Mouse (Mus musculus): ENCODE measurements around the gene Runx3.

Runx3 gene

GRCm38 (mm10) chr4:135120342-135121100 lies at the start of gene Runx3:
TSS of gene Runx3 (plus strand) at chr4:135120652.
- no peak for DNase-seq (ENCODE audit: inconsistent age in 2 of 2, low spot score in 1 of 2)

GRCm38 (mm10) chr4:135072671-135073070 lies 47.8 kb upstream of the Runx3 start:
- no peak for DNase-seq (ENCODE audit: inconsistent age in 2 of 2, low spot score in 1 of 2)

GRCm38 (mm10) chr4:135073523-135073922 lies 46.9 kb upstream of the Runx3 start:
- no peak for DNase-seq (ENCODE audit: inconsistent age in 2 of 2, low spot score in 1 of 2)

- no peak for DNase-seq (ENCODE audit: inconsistent age in 2 of 2, low spot score in 1 of 2)
These were observed 45.8 kb upstream of the Runx3 start for GRCm38 (mm10) chr4:135074646-135075045.

- no peak for DNase-seq (ENCODE audit: inconsistent age in 2 of 2, low spot score in 1 of 2)
These were observed 45.1 kb upstream of the Runx3 start for GRCm38 (mm10) chr4:135075360-135075759.

GRCm38 (mm10) chr4:135076611-135077010 lies 43.8 kb upstream of the Runx3 start:
- DNase-seq (ENCODE audit: inconsistent age in 2 of 2, low spot score in 1 of 2) = no peak

- no peak for DNase-seq (ENCODE audit: inconsistent age in 2 of 2, low spot score in 1 of 2)
These were observed 43.3 kb upstream of the Runx3 start for GRCm38 (mm10) chr4:135077196-135077595.

GRCm38 (mm10) chr4:135079859-135080640 lies 40.4 kb upstream of the Runx3 start:
- no peak for DNase-seq (ENCODE audit: inconsistent age in 2 of 2, low spot score in 1 of 2)

GRCm38 (mm10) chr4:135080641-135080920 lies 39.9 kb upstream of the Runx3 start:
- no peak for DNase-seq (ENCODE audit: inconsistent age in 2 of 2, low spot score in 1 of 2)

- no peak for DNase-seq (ENCODE audit: inconsistent age in 2 of 2, low spot score in 1 of 2)
These were observed 37.4 kb upstream of the Runx3 start for GRCm38 (mm10) chr4:135083089-135083488.

GRCm38 (mm10) chr4:135085077-135085853 lies 35.2 kb upstream of the Runx3 start:
- DNase-seq (ENCODE audit: inconsistent age in 2 of 2, low spot score in 1 of 2) = no peak

- DNase-seq (ENCODE audit: inconsistent age in 2 of 2, low spot score in 1 of 2) = no peak
These were observed 29.8 kb upstream of the Runx3 start for GRCm38 (mm10) chr4:135090613-135091012.

- no peak for DNase-seq (ENCODE audit: inconsistent age in 2 of 2, low spot score in 1 of 2)
These were observed 27.6 kb upstream of the Runx3 start for GRCm38 (mm10) chr4:135092871-135093270.

- no peak for DNase-seq (ENCODE audit: inconsistent age in 2 of 2, low spot score in 1 of 2)
These were observed 24.8 kb upstream of the Runx3 start for GRCm38 (mm10) chr4:135095693-135096092.

- no peak for DNase-seq (ENCODE audit: inconsistent age in 2 of 2, low spot score in 1 of 2)
These were observed 22.3 kb upstream of the Runx3 start for GRCm38 (mm10) chr4:135097910-135098891.

GRCm38 (mm10) chr4:135102019-135102740 lies 18.3 kb upstream of the Runx3 start:
- DNase-seq (ENCODE audit: inconsistent age in 2 of 2, low spot score in 1 of 2) = no peak

GRCm38 (mm10) chr4:135102761-135103160 lies 17.7 kb upstream of the Runx3 start:
- DNase-seq (ENCODE audit: inconsistent age in 2 of 2, low spot score in 1 of 2) = no peak

GRCm38 (mm10) chr4:135103800-135104199 lies 16.7 kb upstream of the Runx3 start:
- no peak for DNase-seq (ENCODE audit: inconsistent age in 2 of 2, low spot score in 1 of 2)

GRCm38 (mm10) chr4:135106968-135107367 lies 13.5 kb upstream of the Runx3 start:
- no peak for DNase-seq (ENCODE audit: inconsistent age in 2 of 2, low spot score in 1 of 2)

- DNase-seq (ENCODE audit: inconsistent age in 2 of 2, low spot score in 1 of 2) = no peak
These were observed 11.8 kb upstream of the Runx3 start for GRCm38 (mm10) chr4:135108666-135109065.
